23 mouse cellular contexts compared by ENCODE assay signal in genomic region chrX:36278750-36279149, GRCm38 (mm10). TPM values are rescaled to one million over a fixed set of nuclear protein-coding genes. Genes with fewer than 3 reads are reported as not detected.
DNase-seq lines count a peak whose midpoint lies in the region; ATAC-seq and TF ChIP-seq lines count a peak whose summit lies in the region.
"Had no signal": no experiment of that assay in that cellular context is flagged by ENCODE, and none has a peak within 500 bp of the region (broad histone marks: within the 10 kb centered on the region; RNA-seq: fewer than 3 reads in every experiment).

No protein-coding gene starts in this region.

- peak; percentile 1 for DNase-seq in thymus, adult 2 months
- no peak for DNase-seq in thymus, postnatal 4 days
- peak; percentile 2 for DNase-seq in induced T-regulatory cell, adult 2 months (ENCODE audit: low read depth)
- DNase-seq in embryo, embryonic 10.5 days (ENCODE audit: low spot score), result no peak
- DNase-seq in spleen, postnatal 14 days (ENCODE audit: low spot score in 2 of 2), result no peak
- no peak for DNase-seq in lung, adult 2 months
- DNase-seq: adrenal gland, postnatal 10 days; B cell, adult 2 months; cerebellum, adult 11-12 months; cerebellum, adult 9-11 months; cerebellum, postnatal 36 days; gastrocnemius, postnatal 36 days; heart, adult 11 months; heart, postnatal 10 days; heart, postnatal 4 days had no signal

- no peak overlapping the region for H3K27ac ChIP-seq in thymus, adult 2 months (ENCODE audit: control insufficient read depth, insufficient read depth, low read length)
- H3K27ac ChIP-seq: embryonic facial prominence, embryonic 10.5 days; forebrain, embryonic 10.5 days; heart, embryonic 10.5 days; hindbrain, embryonic 12.5 days; intestine, embryonic 15.5 days had no signal

- no peaks in the 10 kb centered on the region for H3K27me3 ChIP-seq in thymus, adult 2 months (ENCODE audit: control insufficient read depth, insufficient read depth, low read length)
- H3K27me3 ChIP-seq: hindbrain, embryonic 12.5 days; intestine, embryonic 15.5 days had no signal

- no peak for TF ChIP-seq CTCF in thymus, adult 2 months (IDR thresholded peaks at IDR 0.05; ENCODE audit: borderline replicate concordance, control insufficient read depth, extremely low read depth, insufficient read depth, low read length, poor library complexity)
- TF ChIP-seq CTCF in lung, adult 2 months (IDR thresholded peaks at IDR 0.05; ENCODE audit: insufficient read depth, low read length), result no peak

- ATAC-seq in CD4-positive, CD25-positive, alpha-beta regulatory T cell, adult 4 months, result peak; percentile 74
- ATAC-seq: forebrain, embryonic 14.5 days; hindbrain, embryonic 16.5 days; intestine, embryonic 15.5 days had no signal

- H3K4me3 ChIP-seq in thymus, adult 2 months (ENCODE audit: control insufficient read depth, insufficient read depth, low read length), result no peak overlapping the region
- H3K4me3 ChIP-seq in lung, adult 2 months (replicated peaks; ENCODE audit: extremely low read depth, low read depth, low read length), result no peak overlapping the region
- H3K4me3 ChIP-seq: embryonic facial prominence, embryonic 10.5 days; forebrain, embryonic 10.5 days; heart, embryonic 10.5 days; hindbrain, embryonic 12.5 days; intestine, embryonic 15.5 days had no signal

- H3K4me1 ChIP-seq in thymus, adult 2 months (replicated peaks; ENCODE audit: control insufficient read depth, insufficient read depth, low read length), result no peaks in the 10 kb centered on the region
- H3K4me1 ChIP-seq in lung, adult 2 months (ENCODE audit: control insufficient read depth, insufficient read depth, low read length), result no peaks in the 10 kb centered on the region
- H3K4me1 ChIP-seq: embryonic facial prominence, embryonic 10.5 days; forebrain, embryonic 10.5 days; heart, embryonic 10.5 days; hindbrain, embryonic 12.5 days; intestine, embryonic 15.5 days had no signal

- no peak for TF ChIP-seq POLR2A in thymus, adult 2 months (IDR thresholded peaks at IDR 0.05; ENCODE audit: control insufficient read depth, extremely low read depth, insufficient read depth, low read length, poor library complexity)
- TF ChIP-seq POLR2A in lung, adult 2 months (IDR thresholded peaks at IDR 0.05; ENCODE audit: borderline replicate concordance, extremely low read depth, low read depth, low read length), result no peak

- WGBS in thymus, adult 2 months, result 17% methylated on average over 1 of the region's 1 CpGs
- 30% methylated on average over 1 of the region's 1 CpGs for WGBS in lung, adult 2 months

- H3K36me3 ChIP-seq in thymus, adult 2 months (ENCODE audit: control insufficient read depth, insufficient read depth, low read length), result no peaks in the 10 kb centered on the region
- H3K36me3 ChIP-seq: embryonic facial prominence, embryonic 10.5 days; forebrain, embryonic 10.5 days; heart, embryonic 10.5 days; hindbrain, embryonic 12.5 days; intestine, embryonic 15.5 days had no signal

RNA-seq across cellular contexts. Expression of gene Lonrf3, which starts 49.4 kb away (rescaled TPM):
- polyA plus RNA-seq in thymus, adult 2 months (2012; rRNA removed), result 1.7 and 2.3 TPM in 2 replicates
- not detected for polyA plus RNA-seq in CD4-positive, CD25-positive, alpha-beta regulatory T cell, adult 4 months (2017; shearing (Covaris generic))
- polyA plus RNA-seq in lung, adult 2 months (2012; rRNA removed), result 2.9 and 3.7 TPM in 2 replicates

Comparison
In these comparisons a context has a peak if more than half of its experiments do, and no peak if none do; other contexts are left out.
1. DNase-seq: peak in thymus, adult 2 months (single experiment) and induced T-regulatory cell, adult 2 months (single experiment); none in thymus, postnatal 4 days (single experiment), embryo, embryonic 10.5 days (single experiment), spleen, postnatal 14 days (0 of 2) and lung, adult 2 months (single experiment).